Mouse (Mus musculus) adrenal gland, postnatal 36 days (tissue): ENCODE data around the gene Ccpg1. TPM values are rescaled to one million over a fixed set of nuclear protein-coding genes. Genes with fewer than 3 reads are reported as not detected.

ENCODE experiments used
- DNase-seq, 2 experiments: peaks; one replicate each; pipeline ENCODE4 v3.0.0; 2021; ENCODE audit warnings: mixed read lengths in 1 of 2
- long read RNA-seq, 2 experiments: library from polyadenylated mRNA; stranded (forward); transcript quantifications; one replicate each; pipeline ENCODE4 v2.0.0; 2021; ENCODE audit warnings: borderline sequencing depth in 2 of 2
- total RNA-seq, 2 experiments: library from RNA; stranded (reverse); gene quantifications; 2 replicates each; pipeline ENCODE4 v1.2.3; 2021

Ccpg1 gene
- total RNA-seq, result 100 to 1,000 TPM; 125 to 146 TPM
- long read RNA-seq, experiment 1, transcript Ccpg1-206 (10 exons, 2,839 nt), result minor isoform, 11 of 217 reads
- long read RNA-seq, experiment 1, transcript Ccpg1-201 (9 exons, 3,151 nt), result minor isoform, 27 of 217 reads
- long read RNA-seq, experiment 1, transcript Ccpg1-202 (9 exons, 2,969 nt), result minor isoform, 48 of 217 reads
- long read RNA-seq, experiment 1, transcript Ccpg1-208 (8 exons, 2,939 nt), result major isoform, 108 of 217 reads
- long read RNA-seq, experiment 1, partial matches to known transcripts, result 11 of 217 reads
- long read RNA-seq, experiment 1, other reads (novel, unspliced or antisense), result 11 of 217 reads
- long read RNA-seq, experiment 2, transcript Ccpg1-208 (8 exons, 2,939 nt), result major isoform, 18 of 48 reads
- long read RNA-seq, experiment 2, transcript Ccpg1-202 (9 exons, 2,969 nt), result minor isoform, 15 of 48 reads
- long read RNA-seq, experiment 2, partial matches to known transcripts, result 1 of 48 reads
- long read RNA-seq, experiment 2, other reads (novel, unspliced or antisense), result 8 of 48 reads

GRCm38 (mm10) chr9:72985250-72986220, at the start of gene Ccpg1, which contains the start of gene Ccpg1os:
Ccpg1 (plus strand) TSS chr9:72985429.
Ccpg1os (minus strand) TSS chr9:72985382.
- DNase-seq, result peak; percentile 97 to 98

- DNase-seq, result no peak
Observed at GRCm38 (mm10) chr9:72936301-72936700, 48.9 kb upstream of the Ccpg1 start.

GRCm38 (mm10) chr9:72943424-72943823, 41.8 kb upstream of the Ccpg1 start:
- no peak for DNase-seq

GRCm38 (mm10) chr9:72944286-72944685, 40.9 kb upstream of the Ccpg1 start:
- no peak for DNase-seq

- no peak for DNase-seq
Observed at GRCm38 (mm10) chr9:72947010-72947409, 38.2 kb upstream of the Ccpg1 start.

- no peak for DNase-seq
Observed at GRCm38 (mm10) chr9:72949572-72949971, 35.7 kb upstream of the Ccpg1 start.

- peak; percentile 24 to 50 for DNase-seq
Observed at GRCm38 (mm10) chr9:72954746-72955145, 30.5 kb upstream of the Ccpg1 start.

GRCm38 (mm10) chr9:72955546-72955945, 29.7 kb upstream of the Ccpg1 start:
- DNase-seq, result peak; percentile 51 to 61

GRCm38 (mm10) chr9:72958521-72959450, 26.4 kb upstream of the Ccpg1 start, which contains the start of the genes Dyx1c1 and Gm44503:
Dyx1c1 (plus strand) TSS chr9:72958785.
Gm44503 (plus strand) TSS chr9:72958852.
- peak; percentile 81 to 89 for DNase-seq

- no peak for DNase-seq
Observed at GRCm38 (mm10) chr9:72961346-72961745, 23.9 kb upstream of the Ccpg1 start.

GRCm38 (mm10) chr9:72961959-72962358, 23.3 kb upstream of the Ccpg1 start:
- no peak for DNase-seq

GRCm38 (mm10) chr9:72968349-72969061, 16.7 kb upstream of the Ccpg1 start:
- DNase-seq, result peak; percentile 42 to 55

GRCm38 (mm10) chr9:72969874-72970273, 15.4 kb upstream of the Ccpg1 start:
- no peak for DNase-seq

- no peak for DNase-seq
Observed at GRCm38 (mm10) chr9:72972435-72972834, 12.8 kb upstream of the Ccpg1 start.

- DNase-seq, result no peak
Observed at GRCm38 (mm10) chr9:72972984-72973383, 12.2 kb upstream of the Ccpg1 start.

- no peak for DNase-seq
Observed at GRCm38 (mm10) chr9:72974734-72975133, 10.5 kb upstream of the Ccpg1 start.

- no peak for DNase-seq
Observed at GRCm38 (mm10) chr9:72975242-72975641, 10.0 kb upstream of the Ccpg1 start.

- DNase-seq, result no peak
Observed at GRCm38 (mm10) chr9:72983066-72983465, 2.2 kb upstream of the Ccpg1 start.

GRCm38 (mm10) chr9:72987703-72988102, 2.5 kb downstream of the Ccpg1 start:
- DNase-seq, result no peak

- DNase-seq, result no peak
Observed at GRCm38 (mm10) chr9:72988706-72989105, 3.5 kb downstream of the Ccpg1 start.
